Mouse (Mus musculus) liver, postnatal 0 days (tissue): Measurements from ENCODE around the gene Gbp8. TPM values are rescaled to one million over a fixed set of nuclear protein-coding genes. Genes with fewer than 3 reads are reported as not detected.
A peak's percentile ranks its signal among the peaks of the same experiment; 100 is the strongest.
"Not testable (repeated sequence)": the region's sequence is repeated elsewhere in the genome, so short reads cannot be mapped to it uniquely, and the experiment has no call there.

Experiments used
- ATAC-seq: fragments of 200-750 bp; cut with Nextera tagmentation; 2 replicates; pipeline ENCODE4 v1.8.0; 2017; ENCODE audit warnings: mild to moderate bottlenecking, moderate library complexity
- DNase-seq: peaks from one replicate; pipeline ENCODE4 v3.0.0-alpha.2; 2016
- H3K27ac ChIP-seq: fragments of 300-500 bp; sonication (generic); 2 replicates; pipeline ENCODE4 v1.5.1; 2014; ENCODE audit warnings: antibody characterized with exemption, moderate library complexity, mild to moderate bottlenecking, low read depth
- H3K27me3 ChIP-seq: fragments of 300-500 bp; sonication (generic); 2 replicates; pipeline ENCODE4 v1.6.1; 2014; ENCODE audit warnings: low read length, control low read depth, mixed read lengths; ENCODE audit not compliant: insufficient read depth
- H3K36me3 ChIP-seq: fragments of 300-500 bp; sonication (generic); replicated peaks from 2 replicates; pipeline ENCODE4 v1.6.1; 2014; ENCODE audit warnings: mild to moderate bottlenecking, control low read depth, low read length, moderate library complexity, mixed read lengths; ENCODE audit not compliant: insufficient read depth
- H3K4me1 ChIP-seq: fragments of 300-500 bp; sonication (generic); 2 replicates; pipeline ENCODE4 v1.6.1; 2014; ENCODE audit warnings: antibody characterized with exemption, mild to moderate bottlenecking, control low read depth; ENCODE audit not compliant: insufficient read depth
- H3K4me2 ChIP-seq: fragments of 300-500 bp; sonication (generic); 2 replicates; pipeline ENCODE4 v1.6.1; 2014; ENCODE audit warnings: low read depth, mild to moderate bottlenecking, low read length, moderate library complexity, mixed read lengths
- H3K4me3 ChIP-seq: fragments of 300-500 bp; sonication (generic); 2 replicates; pipeline ENCODE4 v1.5.1; 2014; ENCODE audit warnings: low read depth, low read length
- H3K9ac ChIP-seq: fragments of 300-500 bp; sonication (generic); replicated peaks from 2 replicates; pipeline ENCODE4 v1.6.1; 2014; ENCODE audit warnings: mild to moderate bottlenecking, moderate library complexity
- H3K9me3 ChIP-seq: fragments of 300-500 bp; sonication (generic); 2 replicates; pipeline ENCODE4 v1.6.1; 2016; ENCODE audit warnings: mild to moderate bottlenecking, control low read depth, low read length, mixed read lengths
- CTCF ChIP-seq: sonication (generic); IDR thresholded peaks from 2 replicates; pipeline ENCODE4 v1.5.1; 2016; ENCODE audit warnings: antibody characterized with exemption, low read depth
- EP300 ChIP-seq: IDR thresholded peaks from 2 replicates; pipeline ENCODE4 v1.6.1; 2016; ENCODE audit warnings: antibody characterized with exemption, low read depth, mild to moderate bottlenecking
- WGBS: fragments of 180-500 bp; shearing (Covaris S2); extraction: QIAGEN DNeasy Blood & Tissue Kit; methylation state at CpG from one replicate; pipeline ENCODE4 v1.1.7; 2014; ENCODE audit not compliant: insufficient replicate concordance; 5-methylcytosine and 5-hydroxymethylcytosine counted together
- polyA plus RNA-seq: library from polyadenylated mRNA; unstranded; fragments of >200 nt; fragmentation: Nextera tagmentation; extraction: Ambion mirVana; gene quantifications from 2 replicates; pipeline ENCODE4 v1.2.1, GENCODE M21; 2015

Gbp8 gene
- 2.1 and 2.5 TPM in 2 replicates for polyA plus RNA-seq

GRCm38 (mm10) chr5:105139409-105140088, at the start of gene Gbp8, which contains the start of the genes Gbp9 and Gbp4:
Gbp8 (minus strand) TSS chr5:105139540.
Gbp9 (minus strand) TSS chr5:105139539.
Gbp4 (minus strand) TSS chr5:105139586.
- H3K9ac ChIP-seq, H3K9me3 ChIP-seq, H3K27me3 ChIP-seq, H3K4me1 ChIP-seq, H3K4me3 ChIP-seq, H3K36me3 ChIP-seq: not testable (repeated sequence)
- Histone ChIP-seq H3K4me2 (peak within 1 kb of the TSS; percentile 30), H3K27ac (0 out of 2 replicates have a peak within 1 kb of the TSS, but pooled peaks have one; percentile 11)
- DNase-seq (peak; percentile 27), ATAC-seq (peak; percentile 69)
- WGBS: 11% methylated on average over 2 of the region's 2 CpGs

- no peak overlapping the region for H3K27ac ChIP-seq
- DNase-seq: no peak
These were observed 42.1 kb upstream of the Gbp8 start for GRCm38 (mm10) chr5:105181446-105181845.

GRCm38 (mm10) chr5:105156582-105156981, 17.2 kb upstream of the Gbp8 start:
- no peaks in the 10 kb centered on the region for H3K4me1 ChIP-seq
- no peaks in the 10 kb centered on the region for H3K9me3 ChIP-seq
- H3K36me3 ChIP-seq: no peaks in the 10 kb centered on the region
- TF ChIP-seq EP300: no peak
- TF ChIP-seq CTCF: no peak
- DNase-seq: no peak
- H3K27ac ChIP-seq: no peak overlapping the region
- 65% methylated on average over 5 of the region's 5 CpGs for WGBS
- H3K4me3 ChIP-seq: no peak overlapping the region
- ATAC-seq: no peak
- no peak overlapping the region for H3K4me2 ChIP-seq
- no peaks in the 10 kb centered on the region for H3K27me3 ChIP-seq
- no peak overlapping the region for H3K9ac ChIP-seq

More at GRCm38 (mm10) chr5:105181446-105181845, 42.1 kb upstream of the Gbp8 start:
- no peaks in the 10 kb centered on the region for H3K4me1 ChIP-seq
- H3K4me2 ChIP-seq: no peak overlapping the region
- ATAC-seq: no peak
- H3K27me3 ChIP-seq: no peaks in the 10 kb centered on the region
- H3K36me3 ChIP-seq: no peaks in the 10 kb centered on the region
- TF ChIP-seq EP300: no peak
- TF ChIP-seq CTCF: no peak
- H3K9me3 ChIP-seq: no peaks in the 10 kb centered on the region
- H3K9ac ChIP-seq: no peak overlapping the region
- no peak overlapping the region for H3K4me3 ChIP-seq

GRCm38 (mm10) chr5:105154049-105154448, 14.7 kb upstream of the Gbp8 start:
- Histone ChIP-seq H3K9me3 (no peaks in the 10 kb centered on the region), H3K4me3 (no peak overlapping the region), H3K4me1 (no peaks in the 10 kb centered on the region), H3K27ac (no peak overlapping the region), H3K9ac (no peak overlapping the region), H3K4me2 (no peak overlapping the region), H3K36me3 (no peaks in the 10 kb centered on the region), H3K27me3 (no peaks in the 10 kb centered on the region)
- TF ChIP-seq EP300 (no peak), CTCF (no peak)
- DNase-seq (no peak), ATAC-seq (no peak)

GRCm38 (mm10) chr5:105148062-105148461, 8.7 kb upstream of the Gbp8 start:
- H3K27me3 ChIP-seq, H3K36me3 ChIP-seq, H3K27ac ChIP-seq, H3K4me1 ChIP-seq, H3K9ac ChIP-seq, DNase-seq, H3K9me3 ChIP-seq, ATAC-seq, H3K4me3 ChIP-seq, H3K4me2 ChIP-seq: not testable (repeated sequence)
- 38% methylated on average over 2 of the region's 2 CpGs for WGBS

GRCm38 (mm10) chr5:105146447-105146846, 7.1 kb upstream of the Gbp8 start:
- Histone ChIP-seq H3K4me1 (no peaks in the 10 kb centered on the region), H3K27ac (no peak overlapping the region), H3K4me3 (no peak overlapping the region), H3K4me2 (no peak overlapping the region), H3K9me3 (no peaks in the 10 kb centered on the region), H3K9ac (no peak overlapping the region), H3K36me3 (no peaks in the 10 kb centered on the region), H3K27me3 (no peaks in the 10 kb centered on the region)
- DNase-seq (no peak), ATAC-seq (no peak)
- TF ChIP-seq EP300 (no peak), CTCF (no peak)

GRCm38 (mm10) chr5:105145731-105146130, 6.4 kb upstream of the Gbp8 start:
- 0 out of 2 replicates have a peak overlapping the region, but pooled peaks have one; percentile 3 for H3K27ac ChIP-seq
- H3K4me2 ChIP-seq, H3K9me3 ChIP-seq, H3K36me3 ChIP-seq, DNase-seq, H3K4me1 ChIP-seq, ATAC-seq, H3K27me3 ChIP-seq, H3K9ac ChIP-seq, H3K4me3 ChIP-seq: not testable (repeated sequence)
- 25% methylated on average over 3 of the region's 3 CpGs for WGBS

- H3K9ac ChIP-seq, H3K4me3 ChIP-seq, ATAC-seq, H3K9me3 ChIP-seq, H3K4me1 ChIP-seq, H3K4me2 ChIP-seq, DNase-seq, H3K36me3 ChIP-seq, H3K27me3 ChIP-seq: not testable (repeated sequence)
- WGBS: 50% methylated on average over 2 of the region's 2 CpGs
- 0 out of 2 replicates have a peak overlapping the region, but pooled peaks have one; percentile 7 for H3K27ac ChIP-seq
These were observed 910 bp upstream of the Gbp8 start for GRCm38 (mm10) chr5:105140089-105140810.
